Mouse (Mus musculus) lung, embryonic 14.5 days (tissue): ENCODE measurements at regions not wholly inside any gene's neighbourhood (a gene's known extent, or its start where the extent isn't known, plus 50 kb on each side); places are given as distances from the start of the nearest gene placed in this dataset.
A peak's percentile ranks its signal among the peaks of the same experiment; 100 is the strongest.

Source experiments
- ATAC-seq: fragments of 200-750 bp; cut with Nextera tagmentation; 2 replicates; pipeline ENCODE4 v1.8.0; 2017; ENCODE audit warnings: mild to moderate bottlenecking, moderate TSS enrichment, moderate library complexity; ENCODE audit not compliant: insufficient read depth
- DNase-seq: peaks from one replicate; pipeline ENCODE4 v3.0.0-alpha.2; 2015
- H3K27ac ChIP-seq: fragments of 300-500 bp; sonication (generic); 2 replicates; pipeline ENCODE4 v1.5.1; 2014; ENCODE audit warnings: low read depth, mild to moderate bottlenecking, moderate library complexity
- H3K27me3 ChIP-seq: fragments of 300-500 bp; sonication (generic); 2 replicates; pipeline ENCODE4 v1.6.1; 2014; ENCODE audit warnings: low read length, control low read depth; ENCODE audit not compliant: insufficient read depth
- H3K36me3 ChIP-seq: fragments of 300-500 bp; sonication (generic); 2 replicates; pipeline ENCODE4 v1.6.1; 2014; ENCODE audit warnings: control low read depth; ENCODE audit not compliant: insufficient read depth
- H3K4me1 ChIP-seq: fragments of 300-500 bp; sonication (generic); 2 replicates; pipeline ENCODE4 v1.6.1; 2014; ENCODE audit warnings: antibody characterized with exemption, control low read depth; ENCODE audit not compliant: insufficient read depth
- H3K4me2 ChIP-seq: fragments of 300-500 bp; sonication (generic); 2 replicates; pipeline ENCODE4 v1.6.1; 2014; ENCODE audit warnings: mild to moderate bottlenecking
- H3K4me3 ChIP-seq: fragments of 300-500 bp; sonication (generic); 2 replicates; pipeline ENCODE4 v1.5.1; 2014; ENCODE audit warnings: low read depth, low read length
- H3K9ac ChIP-seq: fragments of 300-500 bp; sonication (generic); 2 replicates; pipeline ENCODE4 v1.6.1; 2014
- H3K9me3 ChIP-seq: fragments of 300-500 bp; sonication (generic); 2 replicates; pipeline ENCODE4 v1.6.1; 2016; ENCODE audit warnings: low read depth, low read length, control low read depth
- CTCF ChIP-seq: IDR thresholded peaks from 2 replicates; pipeline ENCODE4 v1.5.1; 2016; ENCODE audit warnings: antibody characterized with exemption, low read depth
- WGBS: fragments of 180-500 bp; shearing (Covaris S2); extraction: QIAGEN DNeasy Blood & Tissue Kit; methylation state at CpG from one replicate; pipeline ENCODE4 v1.1.7; 2014; 5-methylcytosine and 5-hydroxymethylcytosine counted together

GRCm38 (mm10) chr8:109407913-109408312 is 85.9 kb upstream of the Pmfbp1 start:
- Histone ChIP-seq H3K27me3 (no peaks in the 10 kb centered on the region), H3K9ac (no peak overlapping the region), H3K4me1 (no peaks in the 10 kb centered on the region), H3K36me3 (no peaks in the 10 kb centered on the region), H3K9me3 (no peaks in the 10 kb centered on the region), H3K4me3 (no peak overlapping the region), H3K27ac (no peak overlapping the region), H3K4me2 (no peak overlapping the region)
- 33% methylated on average over 5 of the region's 5 CpGs for WGBS
- DNase-seq (peak; percentile 32), ATAC-seq (no peak)
- TF ChIP-seq CTCF = peak; percentile 31; the same call in 1 of the 2 replicates

DNA sequence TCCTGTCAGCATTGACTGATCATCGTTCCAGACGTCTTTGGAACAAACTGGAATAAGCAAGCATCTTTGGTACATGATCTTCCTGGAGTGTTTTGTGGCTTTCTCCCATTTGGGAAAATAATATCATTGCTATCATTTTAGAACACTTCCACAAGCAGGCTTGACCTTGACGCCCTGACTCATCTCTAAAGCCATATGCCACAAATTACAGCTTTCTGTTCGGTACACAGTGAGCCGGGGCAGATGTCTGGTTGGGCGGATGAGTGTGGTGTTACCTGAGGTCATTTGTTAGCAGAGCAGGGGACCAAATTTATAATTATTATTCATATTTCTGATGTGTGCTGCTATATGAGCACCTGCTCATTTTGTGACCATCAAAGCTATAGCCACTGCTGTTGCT is 83.3 kb upstream of the Pmfbp1 start:
- WGBS = 70% methylated on average over 6 of the region's 6 CpGs
- TF ChIP-seq CTCF = no peak
- no peak overlapping the region for H3K4me2 ChIP-seq
- H3K9me3 ChIP-seq = no peaks in the 10 kb centered on the region
- no peak overlapping the region for H3K27ac ChIP-seq
- no peak for DNase-seq
- H3K4me1 ChIP-seq = no peaks in the 10 kb centered on the region
- no peaks in the 10 kb centered on the region for H3K36me3 ChIP-seq
- H3K4me3 ChIP-seq = no peak overlapping the region
- H3K9ac ChIP-seq = no peak overlapping the region
- no peaks in the 10 kb centered on the region for H3K27me3 ChIP-seq
- ATAC-seq = no peak

GRCm38 (mm10) chr8:109413386-109413785 is 80.4 kb upstream of the Pmfbp1 start:
- TF ChIP-seq CTCF = no peak
- no peak overlapping the region for H3K4me3 ChIP-seq
- 83% methylated on average over 5 of the region's 5 CpGs for WGBS
- H3K27me3 ChIP-seq = no peaks in the 10 kb centered on the region
- H3K27ac ChIP-seq = no peak overlapping the region
- H3K9me3 ChIP-seq = no peaks in the 10 kb centered on the region
- H3K4me2 ChIP-seq = no peak overlapping the region
- ATAC-seq = no peak
- H3K36me3 ChIP-seq = no peaks in the 10 kb centered on the region
- H3K9ac ChIP-seq = no peak overlapping the region
- no peak for DNase-seq
- H3K4me1 ChIP-seq = no peaks in the 10 kb centered on the region

GRCm38 (mm10) chr8:109415315-109415714 is 78.5 kb upstream of the Pmfbp1 start:
- H3K27me3 ChIP-seq = no peaks in the 10 kb centered on the region
- H3K27ac ChIP-seq = no peak overlapping the region
- no peaks in the 10 kb centered on the region for H3K4me1 ChIP-seq
- H3K4me3 ChIP-seq = no peak overlapping the region
- ATAC-seq = no peak
- 62% methylated on average over 4 of the region's 4 CpGs for WGBS
- H3K9ac ChIP-seq = no peak overlapping the region
- no peak overlapping the region for H3K4me2 ChIP-seq
- TF ChIP-seq CTCF = no peak
- DNase-seq = no peak
- H3K9me3 ChIP-seq = no peaks in the 10 kb centered on the region
- no peaks in the 10 kb centered on the region for H3K36me3 ChIP-seq

DNA sequence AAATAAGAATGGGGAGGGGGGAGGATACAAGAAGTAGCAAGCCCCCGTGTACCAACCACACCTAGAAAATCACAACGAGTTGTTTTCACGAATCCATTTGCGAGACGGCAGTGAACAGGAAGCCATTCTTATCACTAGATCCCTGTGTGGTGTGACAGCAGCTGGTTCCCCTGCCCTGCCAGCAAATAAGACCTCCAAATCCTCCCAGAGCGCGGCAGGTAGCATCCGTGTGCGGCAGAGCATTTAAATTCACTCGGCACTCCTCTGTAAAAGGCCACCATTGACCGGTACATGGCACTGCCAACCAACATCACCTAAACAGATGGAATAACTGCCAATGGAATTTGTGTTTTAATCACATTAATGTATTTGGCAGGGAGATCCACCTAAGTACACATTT is 77.9 kb upstream of the Pmfbp1 start:
- H3K27ac ChIP-seq = no peak overlapping the region
- H3K36me3 ChIP-seq = no peaks in the 10 kb centered on the region
- no peak overlapping the region for H3K4me3 ChIP-seq
- DNase-seq = no peak
- H3K27me3 ChIP-seq = no peaks in the 10 kb centered on the region
- H3K4me1 ChIP-seq = no peaks in the 10 kb centered on the region
- H3K9ac ChIP-seq = no peak overlapping the region
- TF ChIP-seq CTCF = no peak
- WGBS = 55% methylated on average over 11 of the region's 11 CpGs
- ATAC-seq = no peak
- no peak overlapping the region for H3K4me2 ChIP-seq
- no peaks in the 10 kb centered on the region for H3K9me3 ChIP-seq

DNA sequence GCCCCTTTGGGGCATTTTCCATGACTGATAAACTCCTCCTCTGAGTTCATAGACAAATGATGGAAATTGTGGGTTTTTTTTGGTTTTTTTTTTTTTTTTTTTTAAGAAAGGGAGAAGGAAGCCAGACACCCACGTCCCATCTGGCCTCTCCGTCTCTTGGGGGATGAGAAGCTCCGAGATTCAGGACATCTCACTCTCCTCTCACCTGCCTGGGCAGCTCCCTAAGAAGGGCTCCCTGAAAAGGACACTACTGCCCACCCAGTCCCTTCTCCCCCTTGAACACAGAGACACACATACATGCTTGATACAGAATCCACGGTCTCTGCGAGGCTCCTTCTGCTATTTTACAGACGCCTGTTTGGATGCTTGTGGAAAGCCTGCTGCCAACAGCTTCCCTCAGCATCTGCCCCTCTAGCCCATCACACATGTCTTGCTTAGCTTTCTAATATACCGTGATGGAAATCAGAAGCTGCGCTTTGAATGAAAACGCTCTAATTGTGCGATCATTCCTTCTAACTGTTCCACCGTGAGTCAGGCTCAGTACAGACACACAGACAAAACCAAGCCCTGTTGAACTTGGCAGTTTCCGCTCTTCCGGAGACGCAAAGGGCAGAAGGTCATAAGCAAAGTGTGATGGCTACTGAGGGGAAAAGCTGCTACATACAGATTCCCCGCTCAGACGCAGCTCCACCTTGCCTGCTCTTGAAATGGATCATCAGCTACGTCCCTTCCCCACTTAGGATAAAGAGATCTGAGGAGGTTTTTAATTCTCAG is 77.3 kb upstream of the Pmfbp1 start:
- ATAC-seq (no peak), DNase-seq (peak; percentile 44)
- no peaks in the 10 kb centered on the region for H3K9me3 ChIP-seq
- H3K9ac ChIP-seq = 0 out of 2 replicates have a peak overlapping the region, but pooled peaks have one; percentile 6
- peak overlapping the region; percentile 44 for H3K4me2 ChIP-seq
- H3K27me3 ChIP-seq = no peaks in the 10 kb centered on the region
- H3K4me1 ChIP-seq = no peaks in the 10 kb centered on the region
- H3K27ac ChIP-seq = no peak overlapping the region
- no peak overlapping the region for H3K4me3 ChIP-seq
- WGBS = 49% methylated on average over 17 of the region's 17 CpGs
- no peaks in the 10 kb centered on the region for H3K36me3 ChIP-seq
- no peak for TF ChIP-seq CTCF

DNA sequence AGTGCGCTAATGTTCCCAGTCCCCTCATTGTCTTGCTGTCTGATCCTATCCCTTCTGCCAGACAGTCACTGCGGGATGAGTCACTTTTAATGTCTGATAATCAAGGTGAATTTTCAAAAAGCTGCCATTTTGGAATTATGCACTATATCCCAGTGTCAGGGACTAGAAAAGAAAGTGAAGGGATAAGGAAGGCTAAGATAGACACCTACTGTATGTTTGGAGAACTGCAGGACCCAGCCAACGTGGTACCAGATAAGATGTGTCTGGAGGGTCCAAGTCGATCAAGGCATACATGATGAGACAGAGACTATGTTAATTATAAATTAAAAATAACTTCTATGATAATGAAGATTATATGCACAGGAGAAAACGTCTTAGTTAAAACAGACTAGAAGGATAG is 76.6 kb upstream of the Pmfbp1 start:
- 27% methylated on average over 5 of the region's 5 CpGs for WGBS

More for the DNA sequence above, 76.6 kb upstream of the Pmfbp1 start:
- ATAC-seq = peak; percentile 71
- peak; percentile 86 for TF ChIP-seq CTCF
- H3K9me3 ChIP-seq = no peaks in the 10 kb centered on the region
- no peak overlapping the region for H3K27ac ChIP-seq
- peak; percentile 85 for DNase-seq
- no peak overlapping the region for H3K4me3 ChIP-seq
- no peaks in the 10 kb centered on the region for H3K36me3 ChIP-seq
- H3K4me2 ChIP-seq = peak overlapping the region; percentile 44
- no peaks in the 10 kb centered on the region for H3K4me1 ChIP-seq
- no peaks in the 10 kb centered on the region for H3K27me3 ChIP-seq
- no peak overlapping the region for H3K9ac ChIP-seq
